Mouse (Mus musculus) retina, adult 2 months (tissue): ENCODE results near the gene Gm29609.

Source experiments
- DNase-seq: peaks from one replicate; pipeline ENCODE4 v3.0.0-alpha.2; 2012; ENCODE audit warnings: low read depth, low spot score

The Gm29609 gene

GRCm38 (mm10) chr5:31138968-31139425 lies 40.7 kb downstream of the Gm29609 start:
- DNase-seq, result no peak

GRCm38 (mm10) chr5:31138241-31138967 lies 41.3 kb downstream of the Gm29609 start, which contains the start of gene Ucn:
TSS of gene Ucn (minus strand) at chr5:31138829.
- no peak for DNase-seq

GRCm38 (mm10) chr5:31137658-31138057 lies 42.1 kb downstream of the Gm29609 start:
- DNase-seq, result no peak

GRCm38 (mm10) chr5:31136730-31137424 lies 42.8 kb downstream of the Gm29609 start:
- DNase-seq, result no peak

GRCm38 (mm10) chr5:31126050-31126449 lies 53.7 kb downstream of the Gm29609 start:
- no peak for DNase-seq

GRCm38 (mm10) chr5:31123481-31123880 lies 56.2 kb downstream of the Gm29609 start:
- no peak for DNase-seq

GRCm38 (mm10) chr5:31121111-31121510 lies 58.6 kb downstream of the Gm29609 start:
- DNase-seq, result no peak

- no peak for DNase-seq
Measured at GRCm38 (mm10) chr5:31116912-31117311, 62.8 kb downstream of the Gm29609 start.

GRCm38 (mm10) chr5:31116354-31116753 lies 63.4 kb downstream of the Gm29609 start, which contains the start of gene Trim54:
TSS of gene Trim54 (plus strand) at chr5:31116712.
- no peak for DNase-seq

- DNase-seq, result no peak
Measured at GRCm38 (mm10) chr5:31110781-31111180, 68.9 kb downstream of the Gm29609 start.

GRCm38 (mm10) chr5:31108000-31108490 lies 71.7 kb downstream of the Gm29609 start, which contains the start of gene Slc30a3:
TSS of gene Slc30a3 (minus strand) at chr5:31108237.
- DNase-seq, result no peak

GRCm38 (mm10) chr5:31105814-31106335 lies 73.8 kb downstream of the Gm29609 start, which contains the start of gene Dnajc5g:
TSS of gene Dnajc5g (plus strand) at chr5:31106285.
- DNase-seq, result no peak

- DNase-seq, result no peak
Measured at GRCm38 (mm10) chr5:31095711-31096480, 83.8 kb downstream of the Gm29609 start.

- no peak for DNase-seq
Measured at GRCm38 (mm10) chr5:31094799-31095691, 84.7 kb downstream of the Gm29609 start.
